Mouse (Mus musculus) kidney, adult 2 months (tissue): ENCODE results near the gene Rpl22.

ENCODE experiments used
- CTCF ChIP-seq: fragments of 200-500 bp; conservative IDR thresholded peaks from 2 replicates; pipeline ENCODE4 v1.5.1; 2011; ENCODE audit warnings: low read depth, mild to moderate bottlenecking, control low read depth, low read length, moderate library complexity, mixed read lengths; ENCODE audit not compliant: insufficient read depth, insufficient read length
- POLR2A ChIP-seq: fragments of 200-500 bp; IDR thresholded peaks from one replicate; pipeline ENCODE4 v1.6.1; 2011; ENCODE audit warnings: low read depth, low read length, control low read depth

DNA sequence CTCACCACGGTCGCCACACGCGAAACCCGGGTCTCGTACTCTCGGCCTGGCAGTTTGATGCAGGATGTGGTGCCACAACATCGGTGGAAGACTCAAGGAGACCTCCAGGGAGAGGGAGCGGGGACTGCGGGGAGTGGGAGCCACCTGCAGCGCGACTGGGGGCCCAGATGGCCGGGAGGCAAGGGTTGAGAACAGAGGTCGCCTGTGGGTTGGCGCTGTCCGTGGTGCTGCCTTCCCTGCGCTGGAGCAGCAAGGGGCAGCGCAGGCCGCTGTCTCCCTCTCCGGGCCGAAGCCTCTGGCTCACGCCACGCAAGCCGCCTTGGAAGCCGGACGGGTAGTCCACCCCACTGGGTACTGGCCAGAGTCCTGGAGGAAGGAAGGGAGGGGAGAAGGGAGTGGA is 38.7 kb upstream of the Rpl22 start:
- no peak for TF ChIP-seq CTCF
- no peak for TF ChIP-seq POLR2A
